Mouse (Mus musculus) stomach, embryonic 14.5 days (tissue): ENCODE data around the gene Rassf3. TPM values are rescaled to one million over a fixed set of nuclear protein-coding genes. Genes with fewer than 3 reads are reported as not detected.

Source experiments
- ATAC-seq: fragments of 200-750 bp; cut with Nextera tagmentation; 2 replicates; pipeline ENCODE4 v1.8.0; 2017; ENCODE audit warnings: low read depth, moderate TSS enrichment; ENCODE audit not compliant: insufficient number of reproducible peaks, insufficient read depth, low FRiP score
- H3K27ac ChIP-seq: fragments of 300-500 bp; sonication (generic); 2 replicates; pipeline ENCODE4 v1.5.1; 2014; ENCODE audit warnings: mild to moderate bottlenecking, low read length, moderate library complexity, mixed read lengths
- H3K27me3 ChIP-seq: fragments of 300-500 bp; sonication (generic); 2 replicates; pipeline ENCODE4 v1.6.1; 2014; ENCODE audit warnings: low read length, control low read depth, mixed read lengths; ENCODE audit not compliant: control insufficient read depth, insufficient read depth
- H3K36me3 ChIP-seq: fragments of 300-500 bp; sonication (generic); 2 replicates; pipeline ENCODE4 v1.6.1; 2014; ENCODE audit warnings: mild to moderate bottlenecking, control low read depth, low read length, moderate library complexity, mixed read lengths; ENCODE audit not compliant: control insufficient read depth, insufficient read depth
- H3K4me1 ChIP-seq: fragments of 300-500 bp; sonication (generic); 2 replicates; pipeline ENCODE4 v1.6.1; 2014; ENCODE audit warnings: low read length, control low read depth, mixed read lengths; ENCODE audit not compliant: control insufficient read depth, insufficient read depth
- H3K4me2 ChIP-seq: fragments of 300-500 bp; sonication (generic); replicated peaks from 2 replicates; pipeline ENCODE4 v1.6.1; 2014; ENCODE audit warnings: low read depth, low read length, control low read depth
- H3K4me3 ChIP-seq: fragments of 300-500 bp; sonication (generic); 2 replicates; pipeline ENCODE4 v1.5.1; 2014; ENCODE audit warnings: low read depth, low read length, control low read depth
- H3K9ac ChIP-seq: fragments of 300-500 bp; sonication (generic); replicated peaks from 2 replicates; pipeline ENCODE4 v1.6.1; 2014; ENCODE audit warnings: low read depth, mild to moderate bottlenecking, control low read depth, low read length, moderate library complexity, mixed read lengths
- H3K9me3 ChIP-seq: fragments of 300-500 bp; sonication (generic); 2 replicates; pipeline ENCODE4 v1.6.1; 2016; ENCODE audit warnings: low read depth, low read length, control low read depth; ENCODE audit not compliant: control insufficient read depth
- WGBS: fragments of 180-500 bp; shearing (Covaris S2); extraction: QIAGEN DNeasy Blood & Tissue Kit; methylation state at CpG from one replicate; pipeline ENCODE4 v1.1.7; 2014; 5-methylcytosine and 5-hydroxymethylcytosine counted together
- polyA plus RNA-seq: library from polyadenylated mRNA; unstranded; fragments of >200 nt; fragmentation: Nextera tagmentation; extraction: Ambion mirVana; gene quantifications from 2 replicates; pipeline ENCODE4 v1.2.1, GENCODE M21; 2014

Gene Rassf3
- polyA plus RNA-seq, 1 experiment from 2014 or later = 19.4 TPM

GRCm38 (mm10) chr10:121428011-121428711 is 48.0 kb downstream of the Rassf3 start:
- no peaks in the 10 kb centered on the region for H3K9me3 ChIP-seq
- no peak overlapping the region for H3K9ac ChIP-seq
- no peak overlapping the region for H3K4me3 ChIP-seq
- H3K36me3 ChIP-seq = no peaks in the 10 kb centered on the region
- peaks cover 51% of the 10 kb centered on the region for H3K4me1 ChIP-seq
- ATAC-seq = no peak
- H3K4me2 ChIP-seq = no peak overlapping the region
- 79% methylated on average over 15 of the region's 15 CpGs for WGBS
- no peak overlapping the region for H3K27ac ChIP-seq
- no peaks in the 10 kb centered on the region for H3K27me3 ChIP-seq

GRCm38 (mm10) chr10:121427136-121427535 is 49.0 kb downstream of the Rassf3 start:
- Histone ChIP-seq H3K9ac (no peak overlapping the region), H3K27ac (no peak overlapping the region), H3K9me3 (no peaks in the 10 kb centered on the region), H3K4me2 (no peak overlapping the region), H3K36me3 (no peaks in the 10 kb centered on the region), H3K4me3 (no peak overlapping the region), H3K27me3 (no peaks in the 10 kb centered on the region), H3K4me1 (peaks cover 40% of the 10 kb centered on the region)
- WGBS = 67% methylated on average over 5 of the region's 5 CpGs
- ATAC-seq = no peak

- Histone ChIP-seq H3K9me3 (no peaks in the 10 kb centered on the region), H3K4me3 (no peak overlapping the region), H3K36me3 (no peaks in the 10 kb centered on the region), H3K4me1 (peaks cover 37% of the 10 kb centered on the region), H3K27me3 (no peaks in the 10 kb centered on the region), H3K4me2 (no peak overlapping the region), H3K9ac (no peak overlapping the region), H3K27ac (no peak overlapping the region)
- ATAC-seq = no peak
- 34% methylated on average over 5 of the region's 5 CpGs for WGBS
Measured at GRCm38 (mm10) chr10:121426458-121427070, 49.6 kb downstream of the Rassf3 start.

GRCm38 (mm10) chr10:121425506-121426025 is 50.6 kb downstream of the Rassf3 start:
- Histone ChIP-seq H3K4me2 (no peak overlapping the region), H3K36me3 (no peaks in the 10 kb centered on the region), H3K9me3 (no peaks in the 10 kb centered on the region), H3K27me3 (no peaks in the 10 kb centered on the region), H3K4me3 (no peak overlapping the region), H3K9ac (no peak overlapping the region), H3K27ac (no peak overlapping the region; the same call in 1 of the 2 replicates), H3K4me1 (peaks cover 33% of the 10 kb centered on the region)
- WGBS = 63% methylated on average over 14 of the region's 14 CpGs
- ATAC-seq = no peak

- H3K4me2 ChIP-seq = no peak overlapping the region
- H3K4me1 ChIP-seq = peaks cover 33% of the 10 kb centered on the region
- H3K9ac ChIP-seq = no peak overlapping the region
- WGBS = 82% methylated on average over 5 of the region's 5 CpGs
- no peak overlapping the region for H3K4me3 ChIP-seq
- H3K36me3 ChIP-seq = no peaks in the 10 kb centered on the region
- no peak for ATAC-seq
- H3K27ac ChIP-seq = no peak overlapping the region
- no peaks in the 10 kb centered on the region for H3K9me3 ChIP-seq
- no peaks in the 10 kb centered on the region for H3K27me3 ChIP-seq
Measured at GRCm38 (mm10) chr10:121425079-121425478, 51.1 kb downstream of the Rassf3 start.

- 68% methylated on average over 3 of the region's 3 CpGs for WGBS
- Histone ChIP-seq H3K4me2 (no peak overlapping the region), H3K27me3 (no peaks in the 10 kb centered on the region), H3K9ac (no peak overlapping the region), H3K4me3 (no peak overlapping the region), H3K36me3 (no peaks in the 10 kb centered on the region), H3K9me3 (no peaks in the 10 kb centered on the region), H3K4me1 (peaks cover 33% of the 10 kb centered on the region), H3K27ac (no peak overlapping the region)
- ATAC-seq = no peak
Measured at GRCm38 (mm10) chr10:121424455-121424854, 51.7 kb downstream of the Rassf3 start.

- Histone ChIP-seq H3K4me3 (no peak overlapping the region), H3K27ac (no peak overlapping the region), H3K9ac (no peak overlapping the region), H3K36me3 (no peaks in the 10 kb centered on the region), H3K4me1 (peaks cover 33% of the 10 kb centered on the region), H3K4me2 (no peak overlapping the region), H3K9me3 (no peaks in the 10 kb centered on the region), H3K27me3 (no peaks in the 10 kb centered on the region)
- no peak for ATAC-seq
- 76% methylated on average over 16 of the region's 16 CpGs for WGBS
Measured at GRCm38 (mm10) chr10:121423541-121424349, 52.4 kb downstream of the Rassf3 start.

- no peaks in the 10 kb centered on the region for H3K36me3 ChIP-seq
- no peak overlapping the region for H3K4me3 ChIP-seq
- peaks cover 23% of the 10 kb centered on the region for H3K4me1 ChIP-seq
- no peaks in the 10 kb centered on the region for H3K9me3 ChIP-seq
- 95% methylated on average over 6 of the region's 6 CpGs for WGBS
- no peak overlapping the region for H3K4me2 ChIP-seq
- no peak overlapping the region for H3K27ac ChIP-seq
- H3K27me3 ChIP-seq = no peaks in the 10 kb centered on the region
- no peak for ATAC-seq
- no peak overlapping the region for H3K9ac ChIP-seq
Measured at GRCm38 (mm10) chr10:121422294-121422693, 53.9 kb downstream of the Rassf3 start.
